20 mouse cellular contexts compared by ENCODE assay signal in the genomic region with DNA sequence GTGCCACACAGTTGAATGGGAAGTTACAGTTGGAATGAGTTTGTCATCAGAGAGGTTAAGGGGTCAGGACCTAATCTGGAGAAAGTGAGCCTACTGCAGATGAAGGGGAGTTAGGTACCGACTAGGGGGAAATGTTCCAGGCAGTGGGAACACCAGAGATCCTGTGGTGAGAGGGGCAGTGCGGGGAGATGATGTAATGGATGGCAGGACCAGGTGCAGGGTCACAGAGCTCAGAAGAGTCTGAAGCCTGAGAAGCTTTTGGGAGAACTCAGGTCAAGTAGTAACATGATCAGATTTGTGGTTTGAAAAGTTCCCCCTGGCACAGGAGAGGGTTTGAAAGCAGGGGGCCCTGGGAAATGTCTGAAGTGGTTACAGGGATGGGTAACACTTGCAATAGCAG.
"Had no signal": no experiment of that assay in that cellular context is flagged by ENCODE, and none has a peak within 500 bp of the region (broad histone marks: within the 10 kb centered on the region; RNA-seq: fewer than 3 reads in every experiment).

No protein-coding gene starts in this region.

- H3K27ac ChIP-seq: liver, embryonic 15.5 days; lung, embryonic 15.5 days; macrophage; midbrain, embryonic 12.5 days; midbrain, embryonic 15.5 days; neural tube, embryonic 13.5 days; neural tube, embryonic 15.5 days had no signal

- H3K9ac ChIP-seq: liver, embryonic 15.5 days; liver, postnatal 0 days; lung, embryonic 15.5 days; midbrain, embryonic 12.5 days; midbrain, embryonic 15.5 days; neural tube, embryonic 13.5 days; neural tube, embryonic 15.5 days had no signal

- DNase-seq: liver, postnatal 0 days; lung, adult 2 months; lung, postnatal 14 days; lung, postnatal 36 days; retina, postnatal 1 day; right cerebral cortex, adult 18-20 months; right cerebral cortex, postnatal 14 days; spleen, adult 18-20 months; thymus, adult 18-20 months; thymus, postnatal 14 days; thymus, postnatal 36 days had no signal

- H3K9me3 ChIP-seq: liver, embryonic 15.5 days; lung, embryonic 15.5 days; megakaryocyte, embryonic 14.5 days; midbrain, embryonic 12.5 days; midbrain, embryonic 15.5 days; neural tube, embryonic 13.5 days; neural tube, embryonic 15.5 days had no signal

- ATAC-seq: liver, postnatal 0 days; lung, postnatal 0 days; midbrain, embryonic 15.5 days had no signal

- H3K4me3 ChIP-seq: liver, embryonic 15.5 days; lung, embryonic 15.5 days; megakaryocyte, embryonic 14.5 days; midbrain, embryonic 12.5 days; midbrain, embryonic 15.5 days; neural tube, embryonic 13.5 days; neural tube, embryonic 15.5 days had no signal

- H3K27me3 ChIP-seq: liver, embryonic 15.5 days; lung, embryonic 15.5 days; megakaryocyte, embryonic 14.5 days; midbrain, embryonic 12.5 days; midbrain, embryonic 15.5 days; neural tube, embryonic 13.5 days; neural tube, embryonic 15.5 days had no signal

- H3K4me2 ChIP-seq: liver, embryonic 15.5 days; lung, embryonic 15.5 days; midbrain, embryonic 12.5 days; midbrain, embryonic 15.5 days; neural tube, embryonic 13.5 days; neural tube, embryonic 15.5 days had no signal
